Mouse (Mus musculus): ENCODE data around the gene Hivep3. TPM values are rescaled to one million over a fixed set of nuclear protein-coding genes. Genes with fewer than 3 reads are reported as not detected.

The Hivep3 gene
- total RNA-seq, 2 experiments from 2014 or later, result 46.5 to 54.8 TPM

GRCm38 (mm10) chr4:120024071-120024470 lies 290.5 kb downstream of the Hivep3 start:
- TF ChIP-seq CTCF (conservative IDR thresholded peaks at IDR 0.05), result peak; percentile 41
- peak; percentile 66 to 77 for DNase-seq (ENCODE audit: low spot score in 2 of 2)
- Histone ChIP-seq H3K4me3 (no peak overlapping the region), H3K27ac (peak overlapping the region; percentile 83)

GRCm38 (mm10) chr4:120027671-120028070 lies 294.1 kb downstream of the Hivep3 start:
- no peak overlapping the region for H3K27ac ChIP-seq
- DNase-seq (ENCODE audit: low spot score in 2 of 2), result no peak
- no peak for TF ChIP-seq CTCF (conservative IDR thresholded peaks at IDR 0.05)
- no peak overlapping the region for H3K4me3 ChIP-seq

- no peak for TF ChIP-seq CTCF (conservative IDR thresholded peaks at IDR 0.05)
- Histone ChIP-seq H3K27ac (no peak overlapping the region), H3K4me3 (no peak overlapping the region)
- DNase-seq (ENCODE audit: low spot score in 2 of 2), result no peak
Measured at GRCm38 (mm10) chr4:120029937-120030336, 296.4 kb downstream of the Hivep3 start.

- peak; percentile 47 to 52 for DNase-seq (ENCODE audit: low spot score in 2 of 2)
- H3K27ac ChIP-seq, result peak overlapping the region; percentile 94
- no peak for TF ChIP-seq CTCF (conservative IDR thresholded peaks at IDR 0.05)
- H3K4me3 ChIP-seq, result peak overlapping the region; percentile 68
Measured at GRCm38 (mm10) chr4:120032320-120032983, 298.9 kb downstream of the Hivep3 start.

GRCm38 (mm10) chr4:120032984-120033355 lies 299.4 kb downstream of the Hivep3 start:
- no peak for TF ChIP-seq CTCF (conservative IDR thresholded peaks at IDR 0.05)
- DNase-seq (ENCODE audit: low spot score in 2 of 2), result peak; percentile 44 to 61
- peak overlapping the region; percentile 68 for H3K4me3 ChIP-seq
- peak overlapping the region; percentile 94 for H3K27ac ChIP-seq

GRCm38 (mm10) chr4:120036294-120036693 lies 302.7 kb downstream of the Hivep3 start:
- H3K27ac ChIP-seq, result peak overlapping the region; percentile 39; the same call in 1 of the 2 replicates
- TF ChIP-seq CTCF (conservative IDR thresholded peaks at IDR 0.05), result no peak
- no peak for DNase-seq (ENCODE audit: low spot score in 2 of 2)
- H3K4me3 ChIP-seq, result no peak overlapping the region

GRCm38 (mm10) chr4:120037007-120037406 lies 303.4 kb downstream of the Hivep3 start:
- H3K27ac ChIP-seq, result no peak overlapping the region
- TF ChIP-seq CTCF (conservative IDR thresholded peaks at IDR 0.05), result no peak
- no peak overlapping the region for H3K4me3 ChIP-seq
- DNase-seq (ENCODE audit: low spot score in 2 of 2), result no peak

GRCm38 (mm10) chr4:120041520-120041919 lies 307.9 kb downstream of the Hivep3 start:
- Histone ChIP-seq H3K27ac (no peak overlapping the region), H3K4me3 (no peak overlapping the region)
- TF ChIP-seq CTCF (conservative IDR thresholded peaks at IDR 0.05), result no peak
- no peak for DNase-seq (ENCODE audit: low spot score in 2 of 2)

- Histone ChIP-seq H3K4me3 (no peak overlapping the region), H3K27ac (0 out of 2 replicates have a peak overlapping the region, but pooled peaks have one; percentile 23)
- TF ChIP-seq CTCF (conservative IDR thresholded peaks at IDR 0.05), result no peak
- DNase-seq (ENCODE audit: low spot score in 2 of 2), result no peak
Measured at GRCm38 (mm10) chr4:120042480-120042879, 308.9 kb downstream of the Hivep3 start.

- TF ChIP-seq CTCF (conservative IDR thresholded peaks at IDR 0.05), result no peak
- Histone ChIP-seq H3K4me3 (no peak overlapping the region), H3K27ac (peak overlapping the region; percentile 79)
- no peak for DNase-seq (ENCODE audit: low spot score in 2 of 2)
Measured at GRCm38 (mm10) chr4:120044612-120045011, 311.0 kb downstream of the Hivep3 start.

- TF ChIP-seq CTCF (conservative IDR thresholded peaks at IDR 0.05), result no peak
- Histone ChIP-seq H3K27ac (peak overlapping the region; percentile 79), H3K4me3 (no peak overlapping the region)
- DNase-seq (ENCODE audit: low spot score in 2 of 2), result peak; percentile 80 to 90
Measured at GRCm38 (mm10) chr4:120045131-120045537, 311.6 kb downstream of the Hivep3 start.

- no peak for DNase-seq (ENCODE audit: low spot score in 2 of 2)
- H3K27ac ChIP-seq, result peak overlapping the region; percentile 79
- no peak overlapping the region for H3K4me3 ChIP-seq
- no peak for TF ChIP-seq CTCF (conservative IDR thresholded peaks at IDR 0.05)
Measured at GRCm38 (mm10) chr4:120045871-120046270, 312.3 kb downstream of the Hivep3 start.

- Histone ChIP-seq H3K27ac (peak overlapping the region; percentile 79), H3K4me3 (no peak overlapping the region)
- peak; percentile 34 to 36 for DNase-seq (ENCODE audit: low spot score in 2 of 2)
- TF ChIP-seq CTCF (conservative IDR thresholded peaks at IDR 0.05), result no peak
Measured at GRCm38 (mm10) chr4:120047060-120047459, 313.5 kb downstream of the Hivep3 start.

- DNase-seq (ENCODE audit: low spot score in 2 of 2), result no peak
- TF ChIP-seq CTCF (conservative IDR thresholded peaks at IDR 0.05), result no peak
- peak overlapping the region; percentile 11; the same call in 1 of the 2 replicates for H3K27ac ChIP-seq
- no peak overlapping the region for H3K4me3 ChIP-seq
Measured at GRCm38 (mm10) chr4:120048274-120048673, 314.7 kb downstream of the Hivep3 start.
